Mouse (Mus musculus) liver, embryonic 12.5 days (tissue): ENCODE measurements around the gene Cabp1. TPM values are rescaled to one million over a fixed set of nuclear protein-coding genes. Genes with fewer than 3 reads are reported as not detected.
A peak's percentile ranks its signal among the peaks of the same experiment; 100 is the strongest.

Source experiments
- ATAC-seq: fragments of 200-750 bp; cut with Nextera tagmentation; 2 replicates; pipeline ENCODE4 v1.8.0; 2017; ENCODE audit warnings: moderate number of reproducible peaks, mild to moderate bottlenecking, moderate library complexity
- H3K27ac ChIP-seq: fragments of 300-500 bp; sonication (generic); 2 replicates; pipeline ENCODE4 v1.5.1; 2016; ENCODE audit warnings: mild to moderate bottlenecking
- H3K27me3 ChIP-seq: fragments of 300-500 bp; sonication (generic); replicated peaks from 2 replicates; pipeline ENCODE4 v1.6.1; 2016; ENCODE audit warnings: mild to moderate bottlenecking, moderate library complexity
- H3K36me3 ChIP-seq: fragments of 300-500 bp; sonication (generic); 2 replicates; pipeline ENCODE4 v1.6.1; 2016; ENCODE audit warnings: mild to moderate bottlenecking, moderate library complexity
- H3K4me1 ChIP-seq: fragments of 300-500 bp; sonication (generic); 2 replicates; pipeline ENCODE4 v1.6.1; 2016
- H3K4me2 ChIP-seq: fragments of 300-500 bp; sonication (generic); 2 replicates; pipeline ENCODE4 v1.6.1; 2016; ENCODE audit warnings: mild to moderate bottlenecking, moderate library complexity
- H3K4me3 ChIP-seq: fragments of 300-500 bp; sonication (generic); 2 replicates; pipeline ENCODE4 v1.5.1; 2016; ENCODE audit warnings: mild to moderate bottlenecking, moderate library complexity
- H3K9ac ChIP-seq: fragments of 300-500 bp; sonication (generic); 2 replicates; pipeline ENCODE4 v1.6.1; 2016; ENCODE audit warnings: mild to moderate bottlenecking, moderate library complexity
- H3K9me3 ChIP-seq: fragments of 300-500 bp; sonication (generic); replicated peaks from 2 replicates; pipeline ENCODE4 v1.6.1; 2016; ENCODE audit warnings: mild to moderate bottlenecking, moderate library complexity
- WGBS: fragments of 180-500 bp; shearing (Covaris S2); methylation state at CpG from one replicate; pipeline ENCODE4 v1.1.7; 2016; ENCODE audit not compliant: insufficient replicate concordance; 5-methylcytosine and 5-hydroxymethylcytosine counted together
- polyA plus RNA-seq: library from polyadenylated mRNA; unstranded; fragments of >200 nt; fragmentation: Nextera tagmentation; extraction: Ambion mirVana; gene quantifications from 2 replicates; pipeline ENCODE4 v1.2.1, GENCODE M21; 2016

Gene Cabp1
- polyA plus RNA-seq, 1 experiment from 2014 or later, result 0.36 TPM

- no peak overlapping the region for H3K4me3 ChIP-seq
- ATAC-seq, result peak; percentile 25; the same call in 1 of the 2 replicates
- H3K36me3 ChIP-seq, result no peaks in the 10 kb centered on the region
- peaks cover 10% of the 10 kb centered on the region for H3K4me1 ChIP-seq
- WGBS, result 56% methylated on average over 15 of the region's 15 CpGs
- H3K4me2 ChIP-seq, result no peak overlapping the region
- no peaks in the 10 kb centered on the region for H3K9me3 ChIP-seq
- H3K27me3 ChIP-seq, result peaks cover 59% of the 10 kb centered on the region
- H3K9ac ChIP-seq, result no peak overlapping the region
- no peak overlapping the region for H3K27ac ChIP-seq
Measured at GRCm38 (mm10) chr5:115230830-115231551, 36.8 kb upstream of the Cabp1 start.

DNA sequence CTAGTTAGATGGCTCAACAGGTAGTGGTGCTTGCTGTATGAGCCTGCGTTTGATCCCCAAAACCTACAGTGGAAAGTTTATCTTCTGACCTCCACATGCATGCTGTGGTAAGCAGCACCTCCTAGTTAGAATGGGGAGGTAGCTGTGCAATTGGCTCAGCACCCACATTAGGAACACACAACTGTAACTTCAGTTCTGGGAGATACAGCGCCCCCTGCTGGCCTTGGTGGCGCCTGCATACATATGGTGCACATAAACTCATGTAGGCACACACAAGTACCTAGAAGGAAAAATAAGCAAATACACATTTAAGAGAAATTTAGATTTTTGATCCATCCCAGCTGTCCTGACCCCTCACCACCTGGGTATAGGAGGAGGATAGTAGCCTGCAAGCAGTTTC, 28.3 kb upstream of the Cabp1 start:
- Histone ChIP-seq H3K36me3 (no peaks in the 10 kb centered on the region), H3K27me3 (peaks cover 51% of the 10 kb centered on the region), H3K9ac (no peak overlapping the region), H3K9me3 (peaks cover 16% of the 10 kb centered on the region), H3K27ac (no peak overlapping the region), H3K4me2 (no peak overlapping the region), H3K4me3 (no peak overlapping the region), H3K4me1 (no peaks in the 10 kb centered on the region)
- ATAC-seq, result no peak
- WGBS, result 56% methylated on average over 3 of the region's 3 CpGs

DNA sequence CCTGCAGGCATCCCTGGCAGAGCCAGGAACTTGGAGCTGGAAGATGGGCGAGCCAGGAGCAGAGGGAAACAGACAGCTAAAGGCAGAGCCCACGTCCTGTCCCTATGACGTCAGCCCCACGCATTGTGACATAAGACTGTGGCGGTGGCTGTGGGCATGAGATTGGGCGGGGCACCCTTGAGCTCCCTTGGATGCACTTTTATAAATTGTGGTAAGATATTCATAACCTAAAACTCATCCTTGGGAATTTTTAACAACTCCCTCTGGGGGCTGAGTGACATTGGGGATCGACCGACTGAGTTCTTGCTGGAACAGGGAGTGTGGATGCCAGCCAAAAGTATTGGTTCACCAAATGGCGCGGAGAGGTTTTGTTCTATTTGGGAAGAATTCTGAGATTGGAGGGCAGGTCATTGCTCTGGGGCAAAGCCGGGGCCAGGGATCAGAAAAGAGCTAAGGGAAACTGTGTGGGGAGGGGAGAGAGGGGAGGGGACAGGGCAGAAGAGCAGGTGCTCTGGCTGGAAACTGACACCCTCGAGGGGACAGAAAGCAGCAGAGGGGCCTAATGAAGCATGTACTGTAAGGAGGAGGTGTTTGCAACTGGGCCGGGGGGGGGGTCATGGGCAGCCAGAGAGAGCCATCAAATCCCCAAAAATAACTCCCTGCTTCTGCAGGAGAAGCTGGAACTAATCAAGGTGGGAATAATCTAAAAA, 26.9 kb upstream of the Cabp1 start:
- ATAC-seq, result no peak
- no peaks in the 10 kb centered on the region for H3K4me1 ChIP-seq
- 43% methylated on average over 13 of the region's 13 CpGs for WGBS

GRCm38 (mm10) chr5:115217998-115218397, 23.8 kb upstream of the Cabp1 start:
- Histone ChIP-seq H3K4me2 (no peak overlapping the region), H3K27me3 (peaks cover 81% of the 10 kb centered on the region), H3K9ac (no peak overlapping the region), H3K36me3 (no peaks in the 10 kb centered on the region), H3K9me3 (peaks cover 16% of the 10 kb centered on the region), H3K4me1 (no peaks in the 10 kb centered on the region), H3K4me3 (no peak overlapping the region), H3K27ac (no peak overlapping the region)
- WGBS, result 69% methylated on average over 12 of the region's 12 CpGs
- no peak for ATAC-seq

More for the DNA sequence above, 26.9 kb upstream of the Cabp1 start:
- H3K4me3 ChIP-seq, result no peak overlapping the region
- H3K4me2 ChIP-seq, result no peak overlapping the region
- no peaks in the 10 kb centered on the region for H3K36me3 ChIP-seq
- no peak overlapping the region for H3K9ac ChIP-seq
- H3K27me3 ChIP-seq, result peaks cover 60% of the 10 kb centered on the region
- peaks cover 16% of the 10 kb centered on the region for H3K9me3 ChIP-seq
- H3K27ac ChIP-seq, result no peak overlapping the region

GRCm38 (mm10) chr5:115215273-115216185, 21.3 kb upstream of the Cabp1 start:
- no peak overlapping the region for H3K4me3 ChIP-seq
- H3K4me1 ChIP-seq, result no peaks in the 10 kb centered on the region
- no peak overlapping the region for H3K9ac ChIP-seq
- no peaks in the 10 kb centered on the region for H3K36me3 ChIP-seq
- H3K27me3 ChIP-seq, result peaks cover 89% of the 10 kb centered on the region
- peaks cover 8% of the 10 kb centered on the region for H3K9me3 ChIP-seq
- H3K27ac ChIP-seq, result no peak overlapping the region
- no peak for ATAC-seq
- 30% methylated on average over 27 of the region's 27 CpGs for WGBS
- peak overlapping the region; percentile 47 for H3K4me2 ChIP-seq

DNA sequence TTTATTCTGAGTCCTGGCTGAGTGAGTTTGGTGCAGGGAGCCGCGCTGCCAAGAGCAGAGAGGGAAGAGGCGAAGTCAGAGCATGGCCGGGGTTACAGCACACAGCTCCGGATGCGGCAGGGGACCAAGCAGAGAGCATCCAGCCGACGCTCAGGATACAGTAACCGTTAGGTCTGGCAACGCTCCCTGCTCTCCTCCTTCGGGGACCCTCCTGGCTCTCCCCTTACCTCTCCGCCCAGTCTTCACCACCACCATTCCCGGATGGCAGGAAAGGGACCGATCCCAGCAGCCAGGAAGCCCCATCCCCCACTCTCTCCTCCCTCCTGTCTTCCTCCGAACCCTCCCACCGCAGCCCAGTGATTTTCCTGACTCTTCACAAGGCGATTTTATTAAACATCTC, 20.7 kb upstream of the Cabp1 start:
- Histone ChIP-seq H3K4me2 (peak overlapping the region; percentile 47), H3K9ac (no peak overlapping the region), H3K9me3 (peaks cover 8% of the 10 kb centered on the region), H3K27ac (no peak overlapping the region), H3K27me3 (peaks cover 82% of the 10 kb centered on the region), H3K36me3 (no peaks in the 10 kb centered on the region), H3K4me1 (no peaks in the 10 kb centered on the region), H3K4me3 (peak overlapping the region; percentile 28)
- ATAC-seq, result no peak
- WGBS, result 2% methylated on average over 17 of the region's 17 CpGs

- Histone ChIP-seq H3K4me3 (no peak overlapping the region), H3K4me1 (peaks cover 3% of the 10 kb centered on the region; the same call in 1 of the 2 replicates), H3K4me2 (no peak overlapping the region), H3K9ac (no peak overlapping the region), H3K36me3 (no peaks in the 10 kb centered on the region), H3K9me3 (no peaks in the 10 kb centered on the region), H3K27me3 (peaks cover 75% of the 10 kb centered on the region), H3K27ac (no peak overlapping the region)
- no peak for ATAC-seq
- WGBS, result 57% methylated on average over 4 of the region's 4 CpGs
Measured at GRCm38 (mm10) chr5:115212861-115213260, 18.7 kb upstream of the Cabp1 start.

- H3K27me3 ChIP-seq, result peaks cover 73% of the 10 kb centered on the region
- H3K36me3 ChIP-seq, result no peaks in the 10 kb centered on the region
- 63% methylated on average over 9 of the region's 9 CpGs for WGBS
Measured at GRCm38 (mm10) chr5:115212451-115212850, 18.3 kb upstream of the Cabp1 start.

DNA sequence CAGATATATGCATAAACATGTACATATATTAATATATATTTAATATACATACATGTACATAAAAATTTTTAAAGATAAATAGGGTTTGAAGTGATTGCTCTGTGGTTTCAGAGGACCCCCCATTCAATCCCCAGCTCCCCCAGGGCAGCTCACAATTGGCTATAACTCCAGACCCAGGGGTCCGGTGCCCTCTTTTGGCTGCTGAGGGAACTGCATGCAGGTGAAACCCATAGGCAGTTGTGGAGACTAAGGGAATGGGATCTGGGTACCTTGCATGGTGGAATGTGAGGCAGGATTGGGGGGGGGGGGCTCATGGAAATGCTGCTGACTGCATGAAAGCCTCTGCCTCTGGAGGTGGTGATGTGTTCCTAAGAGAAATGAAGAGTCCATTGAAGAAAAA, 16.2 kb upstream of the Cabp1 start:
- ATAC-seq, result no peak
- H3K27me3 ChIP-seq, result peaks cover 70% of the 10 kb centered on the region
- 3% methylated on average over 1 of the region's 1 CpGs for WGBS

More at GRCm38 (mm10) chr5:115212451-115212850, 18.3 kb upstream of the Cabp1 start:
- Histone ChIP-seq H3K4me2 (no peak overlapping the region), H3K4me1 (peaks cover 4% of the 10 kb centered on the region; the same call in 1 of the 2 replicates), H3K27ac (no peak overlapping the region), H3K9me3 (no peaks in the 10 kb centered on the region), H3K4me3 (no peak overlapping the region), H3K9ac (no peak overlapping the region)
- no peak for ATAC-seq

DNA sequence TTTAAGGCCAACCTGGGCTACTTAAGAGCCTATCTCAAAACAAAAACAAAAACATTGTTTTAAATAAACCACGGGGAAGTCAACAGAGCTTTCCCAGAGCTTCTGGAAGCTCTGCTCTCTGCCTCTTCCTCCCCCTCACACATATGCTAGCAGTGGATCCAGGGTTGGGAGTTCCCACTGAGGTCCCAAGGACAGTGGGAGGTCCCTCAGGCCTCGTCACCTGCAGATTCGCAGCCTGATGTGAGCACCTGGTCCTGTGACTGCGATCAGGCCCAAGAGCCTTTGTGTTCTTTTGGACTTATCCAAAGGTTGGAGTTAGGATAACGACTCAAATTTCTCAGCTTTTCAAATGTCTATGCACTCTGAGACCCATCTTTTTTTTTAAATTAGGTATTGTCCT, 14.4 kb upstream of the Cabp1 start:
- Histone ChIP-seq H3K4me1 (peaks cover 22% of the 10 kb centered on the region), H3K36me3 (no peaks in the 10 kb centered on the region), H3K4me3 (no peak overlapping the region), H3K4me2 (no peak overlapping the region), H3K27me3 (peaks cover 72% of the 10 kb centered on the region), H3K9me3 (no peaks in the 10 kb centered on the region), H3K27ac (no peak overlapping the region), H3K9ac (no peak overlapping the region)
- 57% methylated on average over 5 of the region's 5 CpGs for WGBS
- ATAC-seq, result no peak

More for the DNA sequence above, 16.2 kb upstream of the Cabp1 start:
- Histone ChIP-seq H3K4me2 (no peak overlapping the region), H3K27ac (no peak overlapping the region), H3K4me3 (no peak overlapping the region), H3K9me3 (no peaks in the 10 kb centered on the region), H3K36me3 (no peaks in the 10 kb centered on the region), H3K4me1 (peaks cover 6% of the 10 kb centered on the region; the same call in 1 of the 2 replicates), H3K9ac (no peak overlapping the region)

GRCm38 (mm10) chr5:115207892-115208291, 13.7 kb upstream of the Cabp1 start:
- ATAC-seq, result no peak
- H3K27me3 ChIP-seq, result peaks cover 73% of the 10 kb centered on the region
- no peaks in the 10 kb centered on the region for H3K9me3 ChIP-seq
- no peaks in the 10 kb centered on the region for H3K36me3 ChIP-seq
- H3K27ac ChIP-seq, result no peak overlapping the region
- no peak overlapping the region for H3K4me2 ChIP-seq
- 26% methylated on average over 10 of the region's 16 CpGs for WGBS
- H3K4me3 ChIP-seq, result no peak overlapping the region
- H3K4me1 ChIP-seq, result peaks cover 26% of the 10 kb centered on the region
- H3K9ac ChIP-seq, result no peak overlapping the region
